Mouse (Mus musculus) megakaryocyte, embryonic 14.5 days (primary cell): ENCODE results near the gene Hcfc1.

Experiments
- FLI1 ChIP-seq: IDR thresholded peaks from 2 replicates; pipeline ENCODE4 v1.6.1; 2012; ENCODE audit warnings: low read length, inconsistent platforms, mixed read lengths
- GATA1 ChIP-seq: IDR thresholded peaks from 3 replicates; pipeline ENCODE4 v1.6.1; 2012; ENCODE audit warnings: mixed read lengths, low read length, inconsistent platforms, borderline replicate concordance

GRCm38 (mm10) chrX:73895719-73896118 lies 70.4 kb downstream of the Hcfc1 start, which contains the start of gene L1cam:
- TF ChIP-seq GATA1 (no peak), FLI1 (no peak)
